ENCODE assay signal across 25 mouse cellular contexts in the genomic region with DNA sequence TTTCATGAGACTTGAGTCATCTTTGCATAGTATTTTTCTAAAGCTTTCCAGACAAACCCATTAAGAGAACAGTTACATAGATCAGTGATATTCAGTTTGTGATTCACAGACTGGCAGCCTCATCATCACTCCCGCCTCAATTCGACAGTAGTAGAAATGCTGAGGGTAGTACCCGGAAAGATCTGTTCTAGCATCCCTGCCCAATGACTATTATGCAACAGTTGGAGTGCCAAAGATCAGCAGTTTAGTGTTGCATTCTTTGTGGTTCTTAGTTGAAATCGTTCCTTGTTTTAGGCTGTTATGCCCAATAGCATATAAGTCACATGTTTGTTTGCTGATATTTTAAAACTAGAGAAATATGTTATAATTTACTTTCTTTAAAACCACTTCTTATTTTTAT. TPM values are rescaled to one million over a fixed set of nuclear protein-coding genes. Genes with fewer than 3 reads are reported as not detected.
A peak's percentile ranks its signal among the peaks of the same experiment; 100 is the strongest.
DNase-seq lines count a peak whose midpoint lies in the region; ATAC-seq and TF ChIP-seq lines count a peak whose summit lies in the region.
"Had no signal": no experiment of that assay in that cellular context is flagged by ENCODE, and none has a peak within 500 bp of the region (broad histone marks: within the 10 kb centered on the region; RNA-seq: fewer than 3 reads in every experiment).

No protein-coding gene starts in this region.

- no peak for TF ChIP-seq POLR2A in liver, adult 2 months (IDR thresholded peaks at IDR 0.05; ENCODE audit: extremely low read depth, insufficient read depth, low read length)

- H3K27ac ChIP-seq in liver, adult 2 months (replicated peaks; ENCODE audit: insufficient read depth, low read depth, low read length) = no peak overlapping the region
- no peak overlapping the region for H3K27ac ChIP-seq in liver, embryonic 12.5 days
- H3K27ac ChIP-seq in limb, embryonic 10.5 days = no peak overlapping the region
- no peak overlapping the region for H3K27ac ChIP-seq in forebrain, embryonic 12.5 days
- H3K27ac ChIP-seq: embryonic facial prominence, embryonic 15.5 days; forebrain, embryonic 10.5 days; forebrain, embryonic 15.5 days; heart, embryonic 13.5 days; hindbrain, embryonic 15.5 days had no signal

- H3K4me2 ChIP-seq in liver, embryonic 12.5 days = no peak overlapping the region
- H3K4me2 ChIP-seq in forebrain, embryonic 12.5 days = no peak overlapping the region
- H3K4me2 ChIP-seq: embryonic facial prominence, embryonic 15.5 days; forebrain, embryonic 15.5 days; heart, embryonic 13.5 days; hindbrain, embryonic 15.5 days had no signal

- H3K27me3 ChIP-seq in liver, adult 2 months (ENCODE audit: control insufficient read depth, insufficient read depth, low read length) = no peaks in the 10 kb centered on the region
- H3K27me3 ChIP-seq in liver, embryonic 12.5 days (replicated peaks) = no peaks in the 10 kb centered on the region
- H3K27me3 ChIP-seq in limb, embryonic 10.5 days (ENCODE audit: low read depth, poor library complexity, severe bottlenecking) = no peaks in the 10 kb centered on the region
- H3K27me3 ChIP-seq in forebrain, embryonic 12.5 days = no peaks in the 10 kb centered on the region
- H3K27me3 ChIP-seq: embryonic facial prominence, embryonic 15.5 days; forebrain, embryonic 15.5 days; heart, embryonic 13.5 days; hindbrain, embryonic 15.5 days had no signal

- peak; percentile 51 for DNase-seq in liver, adult 2 months (ENCODE audit: extremely low read depth, low read depth, low spot score)
- DNase-seq in 416B (ENCODE audit: low read depth) = peak; percentile 16
- peak; percentile 40 for DNase-seq in adipocyte (ENCODE audit: low spot score)
- DNase-seq in limb, embryonic 10.5 days (ENCODE audit: low spot score) = no peak
- DNase-seq in spleen, postnatal 36 days (ENCODE audit: low spot score in 2 of 2) = no peak
- DNase-seq: adrenal gland, adult 2 months; adrenal gland, postnatal 25 days; cerebellum, adult 18-20 months; cerebellum, postnatal 10 days; embryo, embryonic 11 days; gastrocnemius, postnatal 25 days; heart, postnatal 36 days had no signal

- ATAC-seq in liver, embryonic 12.5 days = no peak
- peak; percentile 54 for ATAC-seq in megakaryocyte progenitor cell, adult 5-6 weeks (replicated peaks; ENCODE audit: poor library complexity)
- no peak for ATAC-seq in forebrain, embryonic 12.5 days (ENCODE audit: low FRiP score)
- ATAC-seq: activated CD4-positive, CD25-positive, alpha-beta regulatory T cell, adult 4 months; forebrain, embryonic 15.5 days; Patski had no signal

- no peaks in the 10 kb centered on the region for H3K36me3 ChIP-seq in liver, adult 2 months (ENCODE audit: control insufficient read depth, insufficient read depth, low read length)
- no peaks in the 10 kb centered on the region for H3K36me3 ChIP-seq in liver, embryonic 12.5 days
- H3K36me3 ChIP-seq in limb, embryonic 10.5 days = no peaks in the 10 kb centered on the region
- no peaks in the 10 kb centered on the region for H3K36me3 ChIP-seq in forebrain, embryonic 12.5 days (replicated peaks)
- H3K36me3 ChIP-seq: embryonic facial prominence, embryonic 15.5 days; forebrain, embryonic 10.5 days; forebrain, embryonic 15.5 days; heart, embryonic 13.5 days; hindbrain, embryonic 15.5 days had no signal

- H3K4me3 ChIP-seq in liver, adult 2 months (ENCODE audit: insufficient read depth, low read depth, low read length) = no peak overlapping the region
- H3K4me3 ChIP-seq in liver, embryonic 12.5 days = no peak overlapping the region
- H3K4me3 ChIP-seq in limb, embryonic 10.5 days = no peak overlapping the region
- no peak overlapping the region for H3K4me3 ChIP-seq in forebrain, embryonic 12.5 days (replicated peaks)
- H3K4me3 ChIP-seq: embryonic facial prominence, embryonic 15.5 days; erythroblast, embryonic 14.5 days; forebrain, embryonic 10.5 days; forebrain, embryonic 15.5 days; heart, embryonic 13.5 days; hindbrain, embryonic 15.5 days had no signal

- no peaks in the 10 kb centered on the region for H3K9me3 ChIP-seq in liver, embryonic 12.5 days (replicated peaks)
- H3K9me3 ChIP-seq in limb, embryonic 10.5 days (replicated peaks) = no peaks in the 10 kb centered on the region
- no peaks in the 10 kb centered on the region for H3K9me3 ChIP-seq in forebrain, embryonic 12.5 days
- H3K9me3 ChIP-seq: embryonic facial prominence, embryonic 15.5 days; forebrain, embryonic 10.5 days; forebrain, embryonic 15.5 days; heart, embryonic 13.5 days; hindbrain, embryonic 15.5 days had no signal

- no peak overlapping the region for H3K9ac ChIP-seq in liver, adult 2 months (ENCODE audit: low read depth, low read length)
- no peak overlapping the region for H3K9ac ChIP-seq in liver, embryonic 12.5 days
- H3K9ac ChIP-seq in forebrain, embryonic 12.5 days = no peak overlapping the region
- H3K9ac ChIP-seq: embryonic facial prominence, embryonic 15.5 days; forebrain, embryonic 15.5 days; heart, embryonic 13.5 days; hindbrain, embryonic 15.5 days had no signal

- 21% methylated on average over 4 of the region's 4 CpGs for WGBS in liver, adult 2 months
- 61% methylated on average over 4 of the region's 4 CpGs for WGBS in liver, embryonic 12.5 days (ENCODE audit: insufficient replicate concordance)
- WGBS in limb, embryonic 10.5 days = 92% methylated on average over 4 of the region's 4 CpGs
- 88% methylated on average over 4 of the region's 4 CpGs for WGBS in forebrain, embryonic 12.5 days

- no peaks in the 10 kb centered on the region for H3K79me2 ChIP-seq in liver, adult 2 months (ENCODE audit: control insufficient read depth, insufficient read depth, low read length)

- H3K4me1 ChIP-seq in liver, adult 2 months (ENCODE audit: control insufficient read depth, insufficient read depth, low read length) = no peaks in the 10 kb centered on the region
- H3K4me1 ChIP-seq in liver, embryonic 12.5 days = no peaks in the 10 kb centered on the region
- H3K4me1 ChIP-seq in limb, embryonic 10.5 days = no peaks in the 10 kb centered on the region
- no peaks in the 10 kb centered on the region for H3K4me1 ChIP-seq in forebrain, embryonic 12.5 days
- H3K4me1 ChIP-seq: embryonic facial prominence, embryonic 15.5 days; forebrain, embryonic 10.5 days; forebrain, embryonic 15.5 days; heart, embryonic 13.5 days; hindbrain, embryonic 15.5 days had no signal

- no peak for TF ChIP-seq CTCF in liver, adult 2 months (IDR thresholded peaks at IDR 0.05; ENCODE audit: low read depth, low read length)

RNA-seq across cellular contexts. Expression of gene Gm6377, which starts 6.9 kb away (rescaled TPM):
- total RNA-seq in liver, adult 2 months (2014; rRNA removed) = 1.3 and 1.5 TPM in 2 replicates
- 0.05 TPM in 1 of 2 replicates, not detected in the other for polyA plus RNA-seq in liver, adult 2 months (2012; rRNA removed)
- polyA plus RNA-seq in liver, embryonic 12.5 days (2016; fragmentation: Nextera tagmentation; extraction: Ambion mirVana) = 0.17 and 0.26 TPM in 2 replicates
- 0.79 and 1.0 TPM in 2 replicates for total RNA-seq in megakaryocyte progenitor cell, adult 5-6 weeks (2015)
- total RNA-seq in megakaryocyte progenitor cell, adult 5-6 weeks (2017) = 0.84 and 2.4 TPM in 2 replicates
- not detected in 2 replicates for polyA plus RNA-seq in limb, embryonic 10.5 days (2016; fragmentation: Nextera tagmentation; extraction: Ambion mirVana)
- not detected in 2 replicates for polyA plus RNA-seq in forebrain, embryonic 12.5 days (2016; fragmentation: Nextera tagmentation; extraction: Ambion mirVana)
- total RNA-seq: gastrocnemius, postnatal 25 days had no signal
- polyA plus RNA-seq: adrenal gland, adult 2 months; embryonic facial prominence, embryonic 11.5 days; erythroblast, embryonic 14.5 days; forebrain, embryonic 15.5 days; hindbrain, embryonic 11.5 days had no signal

Comparison
In these comparisons a context has a peak if more than half of its experiments do, and no peak if none do; other contexts are left out.
1. DNase-seq: peak in liver, adult 2 months (single experiment), 416B (single experiment) and adipocyte (single experiment); none in limb, embryonic 10.5 days (single experiment) and spleen, postnatal 36 days (0 of 2).